Mouse (Mus musculus): ENCODE data around the gene Hsd17b7.
"Not testable (repeated sequence)": the region's sequence is repeated elsewhere in the genome, so short reads cannot be mapped to it uniquely, and the experiment has no call there.

Hsd17b7 gene

DNA sequence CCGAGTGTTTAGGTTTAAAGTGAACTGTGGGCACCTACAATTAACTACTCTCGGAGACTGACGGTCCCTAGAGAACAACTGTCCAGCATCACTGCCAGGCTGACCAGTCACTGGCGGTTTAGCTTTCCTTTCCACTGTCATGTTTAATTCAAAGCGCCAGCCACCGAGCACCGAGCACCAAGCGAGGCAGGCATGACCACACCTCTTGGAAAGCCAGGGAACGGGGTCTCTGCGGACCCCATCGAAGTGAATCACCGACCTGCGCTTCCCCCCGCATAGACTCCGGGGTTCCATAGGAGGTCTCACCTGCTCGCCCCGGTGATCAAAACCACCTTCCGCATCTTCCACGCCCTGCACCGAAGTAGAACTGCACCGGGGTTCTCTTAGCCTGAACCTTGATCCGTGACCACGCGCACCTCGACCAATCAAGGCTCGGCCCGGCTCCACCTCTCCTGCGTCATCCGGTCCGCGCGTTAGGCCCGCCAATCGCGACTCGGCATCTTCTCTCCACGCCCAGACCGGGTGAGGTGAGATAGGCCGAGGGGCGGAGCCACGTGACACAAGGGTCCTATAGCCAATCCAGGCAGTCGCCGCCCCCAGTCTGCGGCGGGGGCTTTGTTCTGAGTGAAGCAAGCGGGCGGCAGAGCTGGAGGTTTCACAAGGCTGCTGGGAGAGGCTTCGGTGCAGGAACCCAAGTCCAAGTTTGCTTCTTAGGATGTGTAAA, at the start of gene Hsd17b7:
TSS of gene Hsd17b7 (minus strand) at position 450 of the 724 bp plus-strand sequence.
- peak; percentile 97 to 99 for DNase-seq (ENCODE audit: low spot score in 2 of 2)

DNA sequence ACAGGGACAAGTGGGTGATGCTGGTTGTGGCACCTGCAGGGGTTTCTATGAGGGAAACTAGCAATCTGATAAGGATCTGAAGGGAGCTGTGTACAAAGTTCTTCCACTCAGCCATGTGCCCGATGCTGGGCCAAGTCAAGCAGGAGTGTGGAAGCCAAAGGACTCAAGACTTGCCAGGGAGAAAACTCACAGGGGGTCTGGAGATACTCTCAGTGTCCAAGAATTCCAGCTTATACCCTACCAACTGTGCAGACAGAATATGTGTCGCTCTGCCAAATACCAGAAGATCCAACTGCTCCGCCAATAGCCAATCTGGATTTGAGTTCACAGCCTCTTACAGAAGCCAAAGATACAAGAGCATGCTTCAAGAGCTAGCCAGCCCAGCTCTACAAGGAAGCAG, 45.7 kb upstream of the Hsd17b7 start:
- DNase-seq (ENCODE audit: low spot score in 2 of 2), result no peak

DNA sequence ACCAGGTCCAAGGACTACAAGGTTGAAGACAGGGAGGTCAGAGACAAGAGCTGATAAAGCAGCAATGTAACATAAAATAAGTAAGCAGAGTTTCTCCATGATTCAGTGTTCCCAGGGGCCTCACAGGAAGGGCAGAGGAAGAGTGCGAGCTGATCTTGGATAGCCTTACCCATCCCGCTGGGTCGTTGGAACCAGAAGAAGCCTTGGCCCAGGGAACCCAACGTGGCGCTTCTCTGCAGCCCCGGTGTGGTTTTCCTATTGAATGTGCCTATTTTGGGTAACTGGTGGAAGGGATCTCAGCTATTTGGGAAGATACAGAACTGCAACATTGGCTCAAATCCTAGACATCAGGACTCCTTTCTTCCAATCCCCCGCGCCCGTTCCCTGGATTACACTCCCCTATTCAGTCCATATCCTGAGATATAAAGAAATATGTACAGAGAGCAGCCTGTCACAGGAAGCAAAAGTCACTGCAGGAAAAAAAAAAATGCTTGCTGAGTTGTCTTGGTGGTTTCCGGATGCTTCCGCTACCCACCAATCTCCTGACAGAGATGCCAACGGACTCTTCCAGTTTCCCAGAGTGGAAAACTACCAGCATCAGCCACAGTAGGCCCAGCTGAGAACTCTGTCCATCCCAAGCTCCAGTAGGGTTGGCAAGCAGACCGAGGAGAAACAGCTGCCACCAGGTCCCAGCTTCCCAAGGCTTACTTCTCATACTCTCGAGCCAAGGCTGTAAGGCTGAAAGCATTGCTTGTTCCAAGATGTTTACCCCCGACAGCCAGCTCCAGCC, 41.9 kb upstream of the Hsd17b7 start:
- peak in 1 of 2 experiments; percentile 30 for DNase-seq (ENCODE audit: low spot score in 2 of 2)

DNA sequence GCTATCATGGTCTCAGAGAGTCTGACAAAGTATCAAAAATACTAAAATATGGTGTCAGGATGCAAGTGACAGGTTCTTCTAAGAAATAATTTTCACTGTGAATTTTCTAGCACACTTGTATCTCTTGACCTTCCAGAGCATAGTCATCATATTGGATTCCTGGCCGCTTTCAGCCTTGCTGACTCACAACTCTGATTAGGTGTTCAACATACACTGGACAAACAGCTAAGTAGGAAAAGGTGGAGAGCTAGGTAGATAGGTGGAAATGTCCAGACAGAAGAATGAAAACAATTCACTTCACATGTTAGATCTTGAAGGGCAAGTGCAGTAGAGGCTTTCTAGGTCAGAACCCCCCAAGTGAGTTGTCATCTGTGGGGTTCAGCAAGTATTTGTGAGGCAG, 40.3 kb upstream of the Hsd17b7 start:
- DNase-seq (ENCODE audit: low spot score in 2 of 2), result no peak

DNA sequence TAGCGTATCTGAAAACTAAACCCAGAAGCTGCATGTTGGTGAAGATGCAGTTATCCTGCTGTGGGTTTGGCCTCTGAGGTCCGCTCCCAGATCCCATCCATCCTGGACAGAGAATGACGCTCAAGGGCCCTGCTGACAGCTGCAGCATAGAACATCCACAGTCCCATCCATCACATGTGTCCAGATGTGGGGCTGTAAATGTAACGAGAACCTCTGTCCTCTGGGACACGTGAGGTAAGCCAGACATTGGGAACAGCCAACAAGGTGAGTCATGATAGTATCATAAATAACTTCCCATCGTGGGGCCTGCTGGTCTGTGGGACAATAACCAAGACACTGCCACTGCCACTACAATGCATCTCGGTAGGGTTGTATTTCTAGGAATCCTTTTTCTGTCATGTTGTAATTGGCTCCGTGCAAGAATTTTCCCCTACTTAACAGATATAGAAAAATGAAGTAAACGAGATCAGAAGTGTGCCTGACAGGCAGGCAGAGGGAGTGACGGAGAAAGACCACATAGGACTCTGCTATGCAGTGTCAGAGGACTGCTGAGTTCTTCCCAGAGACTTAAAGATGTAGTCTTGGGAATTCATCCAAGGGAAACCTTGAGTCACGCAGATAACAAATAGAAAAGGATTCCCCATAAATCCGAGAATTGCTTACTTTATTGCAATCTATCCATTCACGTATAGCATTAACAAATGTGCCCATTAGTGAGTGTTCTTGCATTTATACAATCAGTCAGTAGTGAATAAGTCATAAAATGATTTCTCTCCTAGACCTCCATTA, 39.6 kb upstream of the Hsd17b7 start:
- DNase-seq (ENCODE audit: low spot score in 2 of 2), result no peak

DNA sequence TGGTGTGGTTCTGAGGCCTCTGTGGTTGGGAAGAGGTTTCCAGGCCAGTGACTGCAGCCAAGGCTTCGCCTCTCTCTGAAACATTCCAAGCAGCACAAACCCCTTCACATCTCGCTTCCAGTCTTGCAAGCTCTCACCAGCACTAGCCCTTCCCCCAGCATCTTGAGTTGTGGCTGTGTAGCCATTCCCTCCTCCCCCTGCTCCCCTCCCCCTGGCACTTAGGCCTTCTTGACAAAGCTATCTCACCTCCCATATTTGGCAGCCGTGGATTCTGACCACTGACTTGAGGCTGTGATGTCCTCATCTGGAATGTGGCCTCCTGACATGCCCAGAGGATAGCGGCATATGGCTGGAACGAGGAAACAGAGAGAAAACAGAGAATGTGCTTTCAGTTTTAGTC, 37.5 kb upstream of the Hsd17b7 start:
- peak in 1 of 2 experiments; percentile 29 for DNase-seq (ENCODE audit: low spot score in 2 of 2)

DNA sequence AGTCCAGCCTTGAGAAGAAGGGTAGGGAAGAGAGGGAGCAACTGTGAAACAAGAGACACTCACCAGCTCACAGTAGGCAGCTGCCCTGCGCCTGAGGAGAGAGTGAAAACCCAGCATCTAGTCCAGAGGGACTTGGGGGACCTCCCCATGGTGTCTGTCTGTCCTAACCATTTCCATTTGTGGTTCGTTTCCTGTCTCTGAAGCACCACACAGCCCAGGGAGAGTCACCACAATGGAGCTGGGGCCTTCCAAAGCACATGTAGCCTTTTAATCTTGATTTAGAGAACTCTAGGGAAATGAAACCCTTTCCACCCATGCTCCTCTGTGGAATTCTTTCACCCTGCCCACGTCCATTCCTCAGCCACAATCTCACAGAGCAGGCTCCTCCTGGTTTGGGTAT, 36.3 kb upstream of the Hsd17b7 start:
- no peak for DNase-seq (ENCODE audit: low spot score in 2 of 2)

DNA sequence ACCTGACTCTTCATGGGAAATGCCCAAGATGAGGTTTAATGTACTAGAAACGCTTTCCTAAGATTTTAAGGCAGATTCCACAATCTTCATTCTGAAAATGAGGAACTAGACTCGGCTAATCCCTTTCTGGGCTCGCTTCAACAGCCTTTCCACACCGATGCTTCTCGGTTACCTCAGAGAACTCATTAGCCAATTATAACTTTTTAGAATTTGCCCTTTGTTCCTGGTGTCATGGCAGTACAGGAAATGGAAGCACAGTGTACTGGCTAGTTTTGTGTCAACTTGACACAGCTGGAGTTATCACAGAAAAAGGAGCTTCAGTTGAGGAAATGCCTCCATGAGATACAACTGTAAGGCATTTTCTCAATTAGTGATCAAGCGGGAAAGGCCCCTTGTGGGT, 24.9 kb upstream of the Hsd17b7 start:
- not testable (repeated sequence) for DNase-seq (ENCODE audit: low spot score in 2 of 2)

DNA sequence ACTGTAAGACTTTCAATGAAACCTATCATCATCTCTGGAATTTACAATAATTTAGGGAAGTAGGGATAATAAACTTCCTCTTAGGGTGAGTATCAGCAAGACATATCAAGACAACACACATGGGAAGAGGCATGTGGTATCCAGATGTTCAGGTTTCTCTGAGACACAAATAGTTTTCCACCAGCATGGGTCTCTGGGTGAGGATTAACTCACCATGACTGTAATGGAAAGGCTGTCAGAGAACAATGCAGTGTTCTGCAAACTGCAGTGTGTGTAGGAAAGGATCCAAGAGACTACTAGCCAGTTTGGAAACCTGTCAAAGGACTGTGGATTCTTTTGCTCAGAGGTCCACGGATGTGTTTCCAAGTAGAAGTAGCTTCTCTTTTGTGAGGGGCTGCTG, 17.1 kb upstream of the Hsd17b7 start:
- no peak for DNase-seq (ENCODE audit: low spot score in 2 of 2)

DNA sequence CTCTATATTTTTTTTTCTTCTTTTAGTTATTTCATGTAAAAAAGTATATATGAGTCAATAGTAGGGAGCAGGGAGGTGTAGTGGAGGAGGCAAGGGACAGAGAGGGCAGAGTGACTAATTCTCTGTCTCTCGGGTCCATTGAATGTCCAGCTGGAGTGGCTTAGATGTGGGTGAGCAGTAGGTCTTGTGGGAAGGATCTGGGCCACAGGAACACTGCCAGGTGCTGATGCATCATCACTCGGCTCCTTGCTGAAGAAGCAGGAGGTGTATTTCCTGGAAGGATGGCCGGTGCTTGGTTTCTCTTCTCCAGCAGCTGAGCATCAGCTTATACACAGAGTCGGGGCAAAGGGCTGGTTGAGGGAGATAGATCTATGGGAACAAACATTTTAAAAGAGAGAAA, 8.6 kb upstream of the Hsd17b7 start:
- DNase-seq (ENCODE audit: low spot score in 2 of 2), result no peak

DNA sequence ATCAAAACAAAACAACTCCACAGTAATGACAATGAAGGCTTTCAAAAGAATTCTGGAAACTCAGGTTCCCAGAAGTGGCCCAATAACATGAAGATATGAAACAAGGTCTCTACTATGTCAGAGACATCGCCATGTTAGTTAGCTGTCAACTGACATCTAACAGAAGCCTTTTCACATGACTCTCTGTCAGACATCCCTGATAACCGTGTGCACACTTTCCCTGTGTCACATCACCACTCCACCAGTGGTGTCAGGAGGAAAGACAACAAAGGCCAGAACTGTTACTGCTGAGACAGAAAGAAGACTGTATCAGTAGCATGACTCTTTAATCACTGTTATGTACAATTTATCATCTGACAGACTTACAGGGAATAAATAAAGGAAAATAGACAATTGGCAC, 3.0 kb upstream of the Hsd17b7 start:
- no peak for DNase-seq (ENCODE audit: low spot score in 2 of 2)

DNA sequence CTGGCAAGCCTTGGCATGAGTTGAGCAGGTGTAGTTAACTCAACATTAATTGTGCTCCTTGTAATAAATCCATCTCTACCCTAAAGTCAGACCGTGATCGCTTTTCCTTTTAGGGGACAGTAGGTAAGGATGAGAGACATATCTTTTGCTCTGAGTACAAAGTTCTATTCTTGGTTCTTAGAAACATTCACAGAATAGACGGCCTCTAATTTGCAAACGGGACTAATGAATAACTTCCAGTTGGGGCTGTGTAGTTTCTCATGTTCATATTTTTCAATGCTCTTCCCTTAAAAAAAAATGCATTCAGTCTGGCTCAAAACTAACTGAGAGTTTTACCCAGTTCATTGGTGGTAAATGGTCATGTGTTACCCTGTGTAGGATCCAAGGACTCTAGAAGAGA, 1.9 kb upstream of the Hsd17b7 start:
- no peak for DNase-seq (ENCODE audit: low spot score in 2 of 2)

DNA sequence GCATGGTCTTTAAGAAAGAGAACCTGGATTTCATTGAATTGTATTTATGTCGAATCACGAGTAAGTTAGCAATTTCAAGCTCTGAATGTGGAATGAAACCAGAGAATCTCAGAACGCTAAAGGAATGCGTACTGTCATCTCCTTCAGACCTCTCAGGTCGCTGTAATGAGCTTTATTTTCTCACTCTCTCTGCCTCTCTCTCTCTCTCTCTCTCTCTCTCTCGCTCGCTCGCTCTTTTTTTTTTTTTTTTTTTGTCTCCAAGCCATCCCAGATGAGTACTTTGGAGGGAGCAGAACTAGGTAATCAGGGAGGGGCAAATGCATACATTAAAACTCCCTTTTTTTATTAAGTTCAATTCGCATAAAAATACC, 460 bp upstream of the Hsd17b7 start:
- no peak for DNase-seq (ENCODE audit: low spot score in 2 of 2)

DNA sequence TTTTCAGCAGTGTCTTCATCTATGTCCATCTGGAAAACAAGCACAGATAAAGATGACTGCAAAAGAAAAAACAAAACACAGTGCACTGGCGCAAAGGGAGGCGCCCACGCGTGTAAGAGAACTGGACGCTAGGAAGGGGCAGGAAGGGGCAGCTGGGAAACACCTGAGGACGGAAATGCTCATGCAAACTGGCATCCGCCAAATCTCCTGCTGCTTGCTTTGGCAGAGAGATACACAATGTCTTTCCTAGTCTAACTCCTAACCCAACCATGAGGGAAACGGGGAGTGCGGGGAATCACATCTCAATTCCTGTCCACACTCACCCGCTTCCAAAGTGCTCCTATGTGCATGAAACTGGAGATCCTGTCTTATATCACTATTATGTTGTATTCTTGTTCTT, 15.9 kb downstream of the Hsd17b7 start:
- DNase-seq (ENCODE audit: low spot score in 2 of 2), result no peak

DNA sequence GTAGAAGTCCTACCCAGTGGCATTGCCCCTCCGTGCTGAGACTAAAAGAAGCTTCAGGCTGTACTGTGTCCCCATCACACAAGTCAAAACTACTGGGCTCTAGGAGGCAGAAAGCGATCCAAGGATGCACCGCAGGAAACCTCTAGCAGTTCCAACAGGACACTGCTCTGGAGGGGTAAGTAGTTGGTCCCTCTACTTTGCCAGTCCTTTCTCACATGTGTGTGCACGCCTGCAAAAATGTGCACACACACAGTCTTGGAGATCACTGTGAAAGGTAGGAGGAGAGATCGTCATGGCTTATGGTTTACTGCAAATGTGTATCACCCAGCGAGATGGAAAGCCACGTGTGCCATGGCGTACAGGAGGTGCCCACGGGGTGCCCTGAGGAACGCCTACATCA, 16.4 kb downstream of the Hsd17b7 start:
- no peak for DNase-seq (ENCODE audit: low spot score in 2 of 2)

DNA sequence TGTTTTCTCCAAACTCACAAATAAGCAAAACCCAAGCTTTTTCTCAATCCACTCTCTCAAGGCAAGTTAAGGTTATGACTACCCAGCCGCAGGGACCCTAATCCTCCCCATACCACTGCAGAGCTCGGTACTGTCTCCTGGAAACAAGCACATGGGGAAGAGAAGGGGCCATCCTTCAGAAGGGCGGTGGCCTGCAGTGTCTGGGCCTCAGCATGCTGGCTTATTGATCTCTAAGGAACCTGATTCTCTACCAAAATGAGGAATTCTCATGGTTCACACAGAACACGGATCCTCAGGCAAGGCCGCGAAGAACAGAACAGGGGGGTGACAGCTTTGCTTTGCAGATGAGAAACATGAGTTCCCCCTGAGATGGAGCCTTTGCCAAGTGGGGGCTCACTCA, 17.5 kb downstream of the Hsd17b7 start:
- DNase-seq (ENCODE audit: low spot score in 2 of 2), result no peak

DNA sequence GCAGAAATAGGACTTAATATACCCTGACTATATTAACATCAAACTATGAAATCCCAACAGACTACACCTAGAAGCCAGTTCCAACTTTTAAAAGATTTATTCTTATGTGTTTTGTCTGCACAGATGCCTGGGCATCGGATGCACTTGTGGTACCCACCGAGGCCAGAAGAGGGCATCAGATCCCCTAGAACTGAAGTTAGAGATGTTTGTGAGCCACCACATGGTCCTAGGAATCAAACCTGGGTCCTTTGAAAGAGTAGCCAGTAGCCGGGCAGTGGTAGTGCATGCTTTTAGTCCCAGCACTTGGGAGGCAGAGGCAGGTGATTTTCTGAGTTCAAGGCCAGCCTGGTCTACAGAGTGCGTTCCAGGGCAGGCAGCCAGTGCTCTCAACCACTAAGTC, 18.4 kb downstream of the Hsd17b7 start:
- DNase-seq (ENCODE audit: low spot score in 2 of 2), result no peak

DNA sequence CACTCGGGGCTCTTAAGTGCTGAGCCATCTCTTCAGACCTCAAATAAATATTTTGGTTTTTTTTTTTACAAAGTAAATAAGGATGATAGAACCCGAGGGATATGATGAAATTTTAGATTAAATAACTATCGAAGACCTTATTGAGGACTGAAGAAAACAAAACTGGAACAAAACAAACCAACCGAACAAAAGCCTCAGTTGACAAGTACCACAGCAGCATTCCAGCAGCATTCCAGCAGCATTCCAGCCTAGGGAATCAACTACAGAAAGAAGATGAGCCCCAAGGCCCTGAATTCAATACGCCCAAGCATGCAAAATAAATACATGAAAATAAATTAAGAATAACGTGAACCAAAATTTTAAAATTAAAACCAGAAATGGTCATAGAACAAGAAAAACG, 19.1 kb downstream of the Hsd17b7 start:
- DNase-seq (ENCODE audit: low spot score in 2 of 2), result no peak

DNA sequence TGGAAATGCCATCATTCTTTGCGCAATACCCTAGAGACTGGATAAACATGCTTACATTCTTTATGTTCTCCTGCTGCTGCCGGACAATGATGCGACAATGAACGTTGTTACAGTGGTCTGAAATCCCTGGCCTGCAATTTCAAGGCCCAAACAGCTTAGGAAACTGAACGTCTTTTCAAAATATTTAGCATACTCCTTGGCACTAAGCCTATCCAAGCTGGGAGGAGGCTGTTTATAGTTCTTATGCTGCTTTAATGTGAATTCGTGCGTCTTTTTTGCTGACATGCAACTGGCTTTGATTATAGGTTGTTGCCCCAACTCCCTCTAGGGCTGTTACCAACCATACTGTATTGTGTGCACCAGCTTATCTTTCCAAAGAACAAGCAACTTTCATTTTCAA, 20.2 kb downstream of the Hsd17b7 start:
- no peak for DNase-seq (ENCODE audit: low spot score in 2 of 2)

DNA sequence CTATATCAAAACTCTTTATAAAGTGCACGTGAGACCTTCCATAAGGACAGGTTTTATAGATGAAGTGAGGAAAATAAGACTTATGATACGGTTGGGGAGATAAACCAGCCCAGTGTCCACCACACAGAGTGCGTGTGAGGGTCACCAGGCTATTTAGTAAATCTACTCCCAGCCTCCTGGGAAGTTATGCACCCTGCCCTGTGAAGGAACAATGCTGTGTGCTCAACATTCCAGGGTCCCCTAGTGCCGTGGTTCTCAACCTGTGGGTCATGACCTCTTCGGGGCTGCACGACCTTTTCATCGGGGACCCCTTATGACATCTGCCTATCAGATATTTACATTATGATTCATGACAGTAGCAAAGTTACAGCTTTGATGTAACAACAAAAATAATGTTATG, 20.8 kb downstream of the Hsd17b7 start:
- DNase-seq (ENCODE audit: low spot score in 2 of 2), result no peak

DNA sequence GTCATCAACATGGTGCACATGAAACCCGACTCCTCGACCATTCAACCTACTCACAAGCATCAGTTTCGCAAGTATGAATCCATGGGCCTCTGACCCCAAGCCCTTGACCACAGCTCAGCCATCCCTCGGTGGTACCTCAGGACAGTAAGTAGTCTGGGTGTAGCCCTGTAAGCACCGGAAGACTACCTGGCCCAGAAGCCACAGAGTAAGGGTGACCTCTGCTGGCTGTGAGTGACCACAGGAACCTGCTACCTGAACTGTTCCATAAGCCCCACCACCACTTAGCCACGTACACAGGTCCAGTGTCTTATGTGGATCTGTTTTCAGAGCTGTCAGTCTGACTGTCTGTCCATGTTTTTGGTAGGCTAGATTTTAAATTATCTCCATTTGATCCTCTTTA, 21.4 kb downstream of the Hsd17b7 start:
- DNase-seq (ENCODE audit: low spot score in 2 of 2), result no peak

DNA sequence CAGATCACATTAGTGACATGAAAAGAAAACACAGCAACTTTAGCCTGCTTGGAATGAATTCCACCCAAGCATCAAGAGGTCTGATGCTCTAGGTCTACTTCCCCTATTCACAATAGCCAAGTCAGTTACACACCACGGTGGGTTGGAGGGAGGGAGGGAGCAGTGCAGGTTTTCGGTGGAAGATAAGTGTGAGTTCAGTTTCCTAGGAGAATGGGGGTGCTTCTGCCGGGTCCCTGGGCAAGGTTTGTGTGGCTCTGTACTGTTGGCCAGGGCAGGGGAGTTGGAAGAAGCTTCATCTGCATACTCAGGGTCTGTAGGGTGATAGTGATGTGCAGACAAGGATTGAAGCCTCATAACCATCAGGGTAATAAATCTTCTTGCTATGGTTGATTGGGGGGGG, 23.0 kb downstream of the Hsd17b7 start:
- DNase-seq (ENCODE audit: low spot score in 2 of 2), result no peak

DNA sequence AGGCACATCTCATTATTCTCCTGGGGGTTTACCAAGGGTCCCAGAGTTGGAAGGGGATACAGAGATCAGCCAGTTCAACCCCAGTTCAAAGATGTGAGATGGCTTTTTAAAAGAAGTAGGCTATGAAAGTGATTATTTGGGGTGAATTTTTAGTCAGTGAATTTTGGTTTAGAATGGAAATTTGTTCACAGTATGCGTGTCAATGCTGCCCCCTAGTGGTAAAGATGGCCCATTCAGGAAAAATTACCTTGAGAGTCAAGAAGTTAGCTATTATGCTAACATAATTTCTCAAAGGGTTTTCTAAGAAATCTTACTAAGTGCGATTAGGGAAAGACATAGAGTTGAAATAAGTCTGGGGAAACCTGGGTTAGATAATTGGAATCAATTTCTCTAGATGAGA, 29.7 kb downstream of the Hsd17b7 start:
- DNase-seq (ENCODE audit: low spot score in 2 of 2), result no peak
